ENCODE assay signal across 15 mouse cellular contexts in the genomic region with DNA sequence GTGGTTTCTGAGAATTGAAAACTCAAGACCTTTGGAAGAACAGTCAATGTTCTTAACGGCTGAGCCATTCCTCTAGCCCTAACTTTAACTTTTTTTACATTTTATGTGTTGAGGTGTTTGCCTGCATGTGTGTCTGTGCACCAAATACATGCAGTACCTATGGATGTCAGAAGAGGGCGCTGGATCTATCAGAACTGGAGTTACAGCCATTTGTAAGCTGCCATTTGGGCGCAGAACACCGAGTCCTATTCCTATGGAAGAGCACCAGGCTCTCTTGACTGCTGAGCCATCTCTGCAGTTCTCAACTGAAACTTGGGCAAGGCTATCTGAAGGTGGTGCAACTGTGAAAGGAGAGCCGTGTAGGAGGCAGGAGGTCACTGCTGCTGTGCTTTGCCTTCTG. TPM values are rescaled to one million over a fixed set of nuclear protein-coding genes. Genes with fewer than 3 reads are reported as not detected.
DNase-seq lines count a peak whose midpoint lies in the region; ATAC-seq and TF ChIP-seq lines count a peak whose summit lies in the region.
"Had no signal": no experiment of that assay in that cellular context is flagged by ENCODE, and none has a peak within 500 bp of the region (broad histone marks: within the 10 kb centered on the region; RNA-seq: fewer than 3 reads in every experiment).

No protein-coding gene starts in this region.

- no peaks in the 10 kb centered on the region for H3K36me3 ChIP-seq in hindbrain, postnatal 0 days (ENCODE audit: insufficient read depth, low read length)
- no peaks in the 10 kb centered on the region for H3K36me3 ChIP-seq in hindbrain, embryonic 16.5 days (ENCODE audit: control insufficient read depth, insufficient read depth, low read length)
- no peaks in the 10 kb centered on the region for H3K36me3 ChIP-seq in lung, postnatal 0 days (ENCODE audit: insufficient read depth, low read length)
- H3K36me3 ChIP-seq in ES-E14 (ENCODE audit: control insufficient read depth, insufficient read depth, low read length, poor library complexity, severe bottlenecking) = no peaks in the 10 kb centered on the region
- H3K36me3 ChIP-seq: limb, embryonic 13.5 days had no signal

- no peaks in the 10 kb centered on the region for H3K27me3 ChIP-seq in hindbrain, postnatal 0 days (ENCODE audit: insufficient read depth, low read length)
- no peaks in the 10 kb centered on the region; the same call in 1 of the 2 replicates for H3K27me3 ChIP-seq in hindbrain, embryonic 16.5 days (replicated peaks; ENCODE audit: control insufficient read depth, insufficient read depth, low read length)
- H3K27me3 ChIP-seq in lung, postnatal 0 days (replicated peaks; ENCODE audit: insufficient read depth, low read length) = no peaks in the 10 kb centered on the region
- H3K27me3 ChIP-seq: limb, embryonic 13.5 days had no signal

- H3K4me2 ChIP-seq in hindbrain, postnatal 0 days (ENCODE audit: low read depth, low read length) = no peak overlapping the region
- no peak overlapping the region for H3K4me2 ChIP-seq in hindbrain, embryonic 16.5 days (ENCODE audit: low read length)
- H3K4me2 ChIP-seq in lung, postnatal 0 days (replicated peaks; ENCODE audit: low read depth, low read length) = no peak overlapping the region
- H3K4me2 ChIP-seq: limb, embryonic 13.5 days had no signal

- in situ Hi-C loops in ES-E14 (cut with MboI; ENCODE audit: low sequenced_read_pairs in 2 of 2, unreplicated experiment in 2 of 2) = no loop called here

- no peaks in the 10 kb centered on the region; the same call in 1 of the 2 replicates for H3K4me1 ChIP-seq in hindbrain, postnatal 0 days (ENCODE audit: insufficient read depth, low read length)
- peaks cover 11% of the 10 kb centered on the region for H3K4me1 ChIP-seq in hindbrain, embryonic 16.5 days (ENCODE audit: control insufficient read depth, insufficient read depth, low read depth, low read length)
- H3K4me1 ChIP-seq in lung, postnatal 0 days (ENCODE audit: insufficient read depth, low read depth, low read length) = peaks cover 7% of the 10 kb centered on the region; the same call in 1 of the 2 replicates
- peaks cover 10 to 32% of the 10 kb centered on the region in 2 experiments for H3K4me1 ChIP-seq in ES-E14 (ENCODE audit: control insufficient read depth in 2 of 2, insufficient read depth in 2 of 2, low read length in 2 of 2, poor library complexity in 1 of 2)

- ATAC-seq in hindbrain, postnatal 0 days = no peak
- no peak for ATAC-seq in hindbrain, embryonic 16.5 days
- no peak for ATAC-seq in lung, postnatal 0 days
- ATAC-seq: forebrain, embryonic 14.5 days; inflammation-experienced regulatory T-cells, adult 6 months; midbrain, embryonic 16.5 days had no signal

- no peak overlapping the region for H3K4me3 ChIP-seq in hindbrain, postnatal 0 days (ENCODE audit: low read length)
- H3K4me3 ChIP-seq in hindbrain, embryonic 16.5 days (ENCODE audit: low read length) = no peak overlapping the region
- H3K4me3 ChIP-seq in lung, postnatal 0 days (ENCODE audit: low read depth, low read length) = no peak overlapping the region
- H3K4me3 ChIP-seq in ES-E14 (ENCODE audit: insufficient read depth in 1 of 2, low read depth in 1 of 2, low read length in 2 of 2, poor library complexity in 1 of 2, severe bottlenecking in 1 of 2) = no peak overlapping the region
- H3K4me3 ChIP-seq: limb, embryonic 13.5 days had no signal

- TF ChIP-seq CTCF in hindbrain, postnatal 0 days (IDR thresholded peaks at IDR 0.05; ENCODE audit: low read depth) = peak; percentile 27; the same call in 1 of the 2 replicates
- peak; percentile 39 for TF ChIP-seq CTCF in lung, postnatal 0 days (IDR thresholded peaks at IDR 0.05)

- no peak for DNase-seq in hindbrain, postnatal 0 days (ENCODE audit: low spot score)
- DNase-seq in lung, postnatal 0 days (ENCODE audit: low spot score) = no peak
- DNase-seq in lung, postnatal 14 days = no peak
- DNase-seq in ES-E14 (ENCODE audit: low read depth, low spot score) = no peak
- DNase-seq in induced T-regulatory cell, adult 2 months (ENCODE audit: low read depth) = peak; percentile 37
- DNase-seq in left cerebral cortex, adult 18-20 months (ENCODE audit: low spot score in 2 of 2) = no peak
- DNase-seq: cerebellum, postnatal 25 days; lung, adult 2 months; thymus, postnatal 36 days had no signal

- H3K9me3 ChIP-seq in hindbrain, postnatal 0 days (ENCODE audit: low read length) = no peaks in the 10 kb centered on the region
- H3K9me3 ChIP-seq in hindbrain, embryonic 16.5 days (ENCODE audit: control insufficient read depth, low read length) = no peaks in the 10 kb centered on the region
- no peaks in the 10 kb centered on the region for H3K9me3 ChIP-seq in lung, postnatal 0 days (ENCODE audit: low read length)
- no peaks in the 10 kb centered on the region for H3K9me3 ChIP-seq in ES-E14 (ENCODE audit: control insufficient read depth, insufficient read depth, low read depth, low read length)
- H3K9me3 ChIP-seq: limb, embryonic 13.5 days had no signal

- H3K27ac ChIP-seq in hindbrain, postnatal 0 days = no peak overlapping the region
- no peak overlapping the region for H3K27ac ChIP-seq in hindbrain, embryonic 16.5 days (ENCODE audit: low read depth, low read length)
- no peak overlapping the region for H3K27ac ChIP-seq in lung, postnatal 0 days (ENCODE audit: low read length)
- peak overlapping the region; percentile 72; the same call in 1 of the 2 replicates for H3K27ac ChIP-seq in ES-E14 (ENCODE audit: insufficient read depth, low read depth, low read length, poor library complexity, severe bottlenecking)
- H3K27ac ChIP-seq: limb, embryonic 13.5 days had no signal

- WGBS in hindbrain, postnatal 0 days = 68% methylated on average over 5 of the region's 5 CpGs
- WGBS in hindbrain, embryonic 16.5 days = 70% methylated on average over 5 of the region's 5 CpGs
- WGBS in lung, postnatal 0 days = 68% methylated on average over 5 of the region's 5 CpGs

- no peak overlapping the region for H3K9ac ChIP-seq in hindbrain, postnatal 0 days (replicated peaks; ENCODE audit: low read length)
- no peak overlapping the region for H3K9ac ChIP-seq in hindbrain, embryonic 16.5 days (ENCODE audit: low read depth, low read length)
- H3K9ac ChIP-seq in lung, postnatal 0 days (replicated peaks; ENCODE audit: low read depth) = no peak overlapping the region
- H3K9ac ChIP-seq in ES-E14 (ENCODE audit: insufficient read depth, low read depth, low read length, poor library complexity, severe bottlenecking) = peak overlapping the region; percentile 63; the same call in 1 of the 2 replicates
- H3K9ac ChIP-seq: limb, embryonic 13.5 days had no signal

- no peak for TF ChIP-seq EP300 in lung, postnatal 0 days (IDR thresholded peaks at IDR 0.05)

TF ChIP-seq in ES-E14, 5 proteins besides CTCF, POLR2A, EP300 and RAD21:
- no peak for TF ChIP-seq ZC3H11A (IDR thresholded peaks at IDR 0.05; ENCODE audit: borderline replicate concordance, low read depth, low read length)
- no peak for TF ChIP-seq CHD2 (IDR thresholded peaks at IDR 0.05; ENCODE audit: low read depth, low read length)
- no peak for TF ChIP-seq MAFK (IDR thresholded peaks at IDR 0.05; ENCODE audit: insufficient read depth, low read depth, low read length)
- no peak for TF ChIP-seq ZNF384 (IDR thresholded peaks at IDR 0.05; ENCODE audit: low read depth, low read length)
- TF ChIP-seq HCFC1 (IDR thresholded peaks at IDR 0.05; ENCODE audit: borderline replicate concordance, insufficient read depth, low read length) = no peak

RNA-seq across cellular contexts. Expression of gene Tnfsfm13, which starts 2.7 kb away (rescaled TPM):
- 0.94 and 4.6 TPM in 2 replicates for total RNA-seq in hindbrain, postnatal 0 days (2014; rRNA removed)
- polyA plus RNA-seq in hindbrain, postnatal 0 days (2015; fragmentation: Nextera tagmentation; extraction: Ambion mirVana) = 2.0 and 2.8 TPM in 2 replicates
- polyA plus RNA-seq in hindbrain, embryonic 16.5 days (2015; fragmentation: Nextera tagmentation; extraction: Ambion mirVana) = 1.6 and 2.0 TPM in 2 replicates
- polyA plus RNA-seq in lung, postnatal 0 days (2015; fragmentation: Nextera tagmentation; extraction: Ambion mirVana) = 11.9 and 13.1 TPM in 2 replicates
- total RNA-seq in ES-E14 (2012; rRNA removed) = 13.7 and 19.9 TPM in 2 replicates
- 1 to 10 TPM; 1.7 to 4.1 TPM for total RNA-seq in left cerebral cortex, adult 18-20 months (2021)
- polyA plus RNA-seq: inflammation-experienced regulatory T-cells, adult 6 months had no signal

RNA-seq across cellular contexts. Expression of gene Tnfsf12, which starts 2.9 kb away (rescaled TPM):
- total RNA-seq in hindbrain, postnatal 0 days (2014; rRNA removed) = 3.1 and 7.1 TPM in 2 replicates
- polyA plus RNA-seq in hindbrain, postnatal 0 days (2015; fragmentation: Nextera tagmentation; extraction: Ambion mirVana) = 5.0 and 6.0 TPM in 2 replicates
- polyA plus RNA-seq in hindbrain, embryonic 16.5 days (2015; fragmentation: Nextera tagmentation; extraction: Ambion mirVana) = 4.4 and 5.6 TPM in 2 replicates
- 12.0 and 13.6 TPM in 2 replicates for polyA plus RNA-seq in lung, postnatal 0 days (2015; fragmentation: Nextera tagmentation; extraction: Ambion mirVana)
- 8.7 and 16.1 TPM in 2 replicates for total RNA-seq in ES-E14 (2012; rRNA removed)
- total RNA-seq in left cerebral cortex, adult 18-20 months (2021) = 10 to 100 TPM; 11.5 to 12.1 TPM
- polyA plus RNA-seq: inflammation-experienced regulatory T-cells, adult 6 months had no signal

RNA-seq across cellular contexts. Expression of gene Tnfsf13, which starts 13.0 kb away (rescaled TPM):
- 0.14 and 1.8 TPM in 2 replicates for total RNA-seq in hindbrain, postnatal 0 days (2014; rRNA removed)
- polyA plus RNA-seq in hindbrain, postnatal 0 days (2015; fragmentation: Nextera tagmentation; extraction: Ambion mirVana) = 0.76 and 0.98 TPM in 2 replicates
- 0.53 and 0.77 TPM in 2 replicates for polyA plus RNA-seq in hindbrain, embryonic 16.5 days (2015; fragmentation: Nextera tagmentation; extraction: Ambion mirVana)
- 4.4 and 6.7 TPM in 2 replicates for polyA plus RNA-seq in lung, postnatal 0 days (2015; fragmentation: Nextera tagmentation; extraction: Ambion mirVana)
- total RNA-seq in ES-E14 (2012; rRNA removed) = 8.6 and 11.7 TPM in 2 replicates
- total RNA-seq in left cerebral cortex, adult 18-20 months (2021) = 1 to 10 TPM; 1.6 to 2.9 TPM
- polyA plus RNA-seq: inflammation-experienced regulatory T-cells, adult 6 months; neural tube, embryonic 11.5 days had no signal

RNA-seq across cellular contexts. Expression of gene Senp3, which starts 16.7 kb away (rescaled TPM):
- 68.6 and 90.4 TPM in 2 replicates for total RNA-seq in hindbrain, postnatal 0 days (2014; rRNA removed)
- polyA plus RNA-seq in hindbrain, postnatal 0 days (2015; fragmentation: Nextera tagmentation; extraction: Ambion mirVana) = 69.2 and 69.3 TPM in 2 replicates
- polyA plus RNA-seq in hindbrain, embryonic 16.5 days (2015; fragmentation: Nextera tagmentation; extraction: Ambion mirVana) = 89.8 and 104 TPM in 2 replicates
- 36.0 and 37.8 TPM in 2 replicates for polyA plus RNA-seq in lung, postnatal 0 days (2015; fragmentation: Nextera tagmentation; extraction: Ambion mirVana)
- 265 and 282 TPM in 2 replicates for total RNA-seq in ES-E14 (2012; rRNA removed)
- total RNA-seq in left cerebral cortex, adult 18-20 months (2021) = 10 to 100 TPM; 91.4 to 98.7 TPM

RNA-seq across cellular contexts. Expression of gene Eif4a1, which starts 26.4 kb away (rescaled TPM):
- 696 and 745 TPM in 2 replicates for total RNA-seq in hindbrain, postnatal 0 days (2014; rRNA removed)
- polyA plus RNA-seq in hindbrain, postnatal 0 days (2015; fragmentation: Nextera tagmentation; extraction: Ambion mirVana) = 427 and 463 TPM in 2 replicates
- 382 and 471 TPM in 2 replicates for polyA plus RNA-seq in hindbrain, embryonic 16.5 days (2015; fragmentation: Nextera tagmentation; extraction: Ambion mirVana)
- polyA plus RNA-seq in lung, postnatal 0 days (2015; fragmentation: Nextera tagmentation; extraction: Ambion mirVana) = 283 and 286 TPM in 2 replicates
- total RNA-seq in ES-E14 (2012; rRNA removed) = 1,512 and 1,948 TPM in 2 replicates
- total RNA-seq in left cerebral cortex, adult 18-20 months (2021) = 100 to 1,000 TPM; 289 to 295 TPM
